In the genomic region with DNA sequence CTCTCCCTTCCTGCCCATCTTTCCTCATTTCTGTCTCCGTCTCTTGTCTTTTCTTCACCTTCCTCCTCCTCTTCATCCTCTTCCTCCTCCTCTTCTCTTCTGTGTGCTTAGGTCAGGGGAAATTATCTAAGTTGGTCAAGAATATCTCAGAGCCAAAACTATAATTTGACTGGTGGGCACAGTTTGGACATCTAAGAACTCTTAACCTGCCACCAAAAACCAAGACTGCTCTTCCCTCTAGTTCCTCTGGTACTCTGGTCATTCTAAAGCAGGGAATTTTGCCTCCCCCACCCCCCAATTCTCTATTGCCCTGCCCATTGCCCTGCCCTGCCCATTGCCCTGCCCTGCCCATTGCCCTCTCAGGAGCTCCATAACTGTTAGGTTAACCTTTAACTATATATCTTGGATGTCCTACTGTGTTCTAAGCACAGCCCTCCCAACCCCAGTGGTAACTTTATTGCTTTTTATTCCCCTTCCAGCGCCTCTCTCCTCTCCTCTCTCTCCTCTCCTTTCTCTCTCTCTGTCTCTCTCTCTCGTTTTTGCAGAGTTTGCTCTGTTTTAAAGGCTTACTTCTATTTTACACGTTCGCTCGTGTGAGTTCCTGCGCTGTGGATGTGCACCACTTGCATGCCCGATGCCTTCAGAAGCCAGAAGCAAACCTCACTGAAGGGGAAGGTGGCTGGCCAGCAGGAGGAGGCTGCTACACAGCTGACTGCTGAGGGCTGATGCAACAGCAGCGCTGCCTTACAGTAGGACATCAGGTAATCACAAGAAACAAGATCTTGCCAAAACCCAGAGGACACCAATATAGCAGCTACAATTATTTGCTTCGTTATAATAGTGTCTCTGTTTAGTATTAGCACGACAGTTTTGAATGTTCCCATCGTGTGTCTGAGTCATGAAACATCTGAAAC, we compare ENCODE assay signal across 21 mouse cellular contexts. TPM values are rescaled to one million over a fixed set of nuclear protein-coding genes. Genes with fewer than 3 reads are reported as not detected.
A peak's percentile ranks its signal among the peaks of the same experiment; 100 is the strongest.
DNase-seq lines count a peak whose midpoint lies in the region; ATAC-seq and TF ChIP-seq lines count a peak whose summit lies in the region.
"Had no signal": no experiment of that assay in that cellular context is flagged by ENCODE, and none has a peak within 500 bp of the region (broad histone marks: within the 10 kb centered on the region; RNA-seq: fewer than 3 reads in every experiment).

No protein-coding gene starts in this region.

- WGBS in intestine, embryonic 14.5 days: 64% methylated on average over 12 of the region's 12 CpGs
- 62% methylated on average over 12 of the region's 12 CpGs for WGBS in liver, postnatal 0 days (ENCODE audit: insufficient replicate concordance)
- 80% methylated on average over 12 of the region's 12 CpGs for WGBS in midbrain, embryonic 13.5 days

- H3K27me3 ChIP-seq in intestine, embryonic 14.5 days (replicated peaks; ENCODE audit: control insufficient read depth, insufficient read depth, low read length): no peaks in the 10 kb centered on the region
- H3K27me3 ChIP-seq in liver, postnatal 0 days (ENCODE audit: insufficient read depth, low read length): no peaks in the 10 kb centered on the region
- no peaks in the 10 kb centered on the region for H3K27me3 ChIP-seq in midbrain, embryonic 13.5 days
- H3K27me3 ChIP-seq: embryonic facial prominence, embryonic 13.5 days; limb, embryonic 12.5 days had no signal

- 0 out of 2 replicates have a peak, but pooled peaks have one; percentile 9 for TF ChIP-seq CTCF in liver, postnatal 0 days (IDR thresholded peaks at IDR 0.05; ENCODE audit: low read depth)

- TF ChIP-seq EP300 in liver, postnatal 0 days (IDR thresholded peaks at IDR 0.05; ENCODE audit: low read depth): no peak

- no peak overlapping the region for H3K27ac ChIP-seq in ES-E14 (ENCODE audit: insufficient read depth, low read depth, low read length, poor library complexity, severe bottlenecking)
- no peak overlapping the region for H3K27ac ChIP-seq in intestine, embryonic 14.5 days (ENCODE audit: low read depth)
- no peak overlapping the region for H3K27ac ChIP-seq in liver, postnatal 0 days (ENCODE audit: low read depth)
- H3K27ac ChIP-seq in midbrain, embryonic 13.5 days: no peak overlapping the region
- H3K27ac ChIP-seq: embryonic facial prominence, embryonic 13.5 days; hindbrain, embryonic 10.5 days; hindbrain, postnatal 0 days; limb, embryonic 12.5 days had no signal

- in situ Hi-C loops in ES-E14 (cut with MboI; ENCODE audit: low sequenced_read_pairs in 2 of 2, unreplicated experiment in 2 of 2): no loop called here

- intact Hi-C loops in heart, postnatal 14 days (cut with DNase I): no loop called here

- no peak for ATAC-seq in intestine, embryonic 14.5 days (replicated peaks; ENCODE audit: low FRiP score, low TSS enrichment, low read depth)
- ATAC-seq in liver, postnatal 0 days: no peak
- ATAC-seq in erythroid progenitor cell, adult 5-6 weeks (replicated peaks; ENCODE audit: low FRiP score, poor library complexity, severe bottlenecking): no peak
- ATAC-seq in midbrain, embryonic 13.5 days: no peak
- ATAC-seq: forebrain, embryonic 16.5 days; hindbrain, postnatal 0 days had no signal

- DNase-seq in 3T3-L1 (ENCODE audit: low read depth, low spot score): peak; percentile 47
- DNase-seq in ES-E14 (ENCODE audit: low read depth, low spot score): no peak
- DNase-seq in intestine, embryonic 14.5 days (ENCODE audit: low spot score): peak; percentile 54
- no peak for DNase-seq in liver, postnatal 0 days
- no peak for DNase-seq in heart, postnatal 14 days
- DNase-seq in layer of hippocampus, postnatal 14 days (ENCODE audit: low spot score in 2 of 2): no peak
- DNase-seq: B cell, adult 2 months; cerebellum, adult 9-11 months; kidney, adult 9 months; kidney, postnatal 25 days; lung, adult 18-20 months; lung, postnatal 14 days; right cerebral cortex, postnatal 4 days; thymus, postnatal 25 days had no signal

- H3K9ac ChIP-seq in ES-E14 (ENCODE audit: insufficient read depth, low read depth, low read length, poor library complexity, severe bottlenecking): peak overlapping the region; percentile 9; the same call in 1 of the 2 replicates
- H3K9ac ChIP-seq in intestine, embryonic 14.5 days (ENCODE audit: low read length): no peak overlapping the region
- H3K9ac ChIP-seq in liver, postnatal 0 days (replicated peaks): no peak overlapping the region
- no peak overlapping the region for H3K9ac ChIP-seq in midbrain, embryonic 13.5 days (replicated peaks)
- H3K9ac ChIP-seq: embryonic facial prominence, embryonic 13.5 days; limb, embryonic 12.5 days had no signal

- H3K9me3 ChIP-seq in ES-E14 (ENCODE audit: control insufficient read depth, insufficient read depth, low read depth, low read length): no peaks in the 10 kb centered on the region
- no peaks in the 10 kb centered on the region for H3K9me3 ChIP-seq in intestine, embryonic 14.5 days (ENCODE audit: control insufficient read depth, low read length)
- H3K9me3 ChIP-seq in liver, postnatal 0 days (ENCODE audit: low read length): no peaks in the 10 kb centered on the region
- no peaks in the 10 kb centered on the region for H3K9me3 ChIP-seq in midbrain, embryonic 13.5 days
- H3K9me3 ChIP-seq: embryonic facial prominence, embryonic 13.5 days; hindbrain, embryonic 10.5 days; limb, embryonic 12.5 days had no signal

- H3K36me3 ChIP-seq in ES-E14 (ENCODE audit: control insufficient read depth, insufficient read depth, low read length, poor library complexity, severe bottlenecking): no peaks in the 10 kb centered on the region
- no peaks in the 10 kb centered on the region for H3K36me3 ChIP-seq in intestine, embryonic 14.5 days (ENCODE audit: control insufficient read depth, insufficient read depth, low read length)
- H3K36me3 ChIP-seq in liver, postnatal 0 days (replicated peaks; ENCODE audit: insufficient read depth, low read length): no peaks in the 10 kb centered on the region
- no peaks in the 10 kb centered on the region for H3K36me3 ChIP-seq in midbrain, embryonic 13.5 days
- H3K36me3 ChIP-seq: embryonic facial prominence, embryonic 13.5 days; hindbrain, embryonic 10.5 days; limb, embryonic 12.5 days had no signal

- H3K4me1 ChIP-seq in ES-E14 (ENCODE audit: control insufficient read depth in 2 of 2, insufficient read depth in 2 of 2, low read length in 2 of 2, poor library complexity in 1 of 2): peaks cover 0 to 2% of the 10 kb centered on the region in 2 experiments; a peak in 2 of 4 replicates
- no peaks in the 10 kb centered on the region for H3K4me1 ChIP-seq in intestine, embryonic 14.5 days (replicated peaks; ENCODE audit: control insufficient read depth, insufficient read depth, low read length)
- H3K4me1 ChIP-seq in liver, postnatal 0 days (ENCODE audit: insufficient read depth): no peaks in the 10 kb centered on the region
- H3K4me1 ChIP-seq in midbrain, embryonic 13.5 days (replicated peaks): no peaks in the 10 kb centered on the region
- H3K4me1 ChIP-seq: embryonic facial prominence, embryonic 13.5 days; hindbrain, embryonic 10.5 days; limb, embryonic 12.5 days had no signal

- H3K4me2 ChIP-seq in intestine, embryonic 14.5 days (ENCODE audit: low read length): 0 out of 2 replicates have a peak overlapping the region, but pooled peaks have one; percentile 8
- H3K4me2 ChIP-seq in liver, postnatal 0 days (ENCODE audit: low read depth, low read length): no peak overlapping the region
- no peak overlapping the region for H3K4me2 ChIP-seq in midbrain, embryonic 13.5 days (replicated peaks)
- H3K4me2 ChIP-seq: embryonic facial prominence, embryonic 13.5 days; limb, embryonic 12.5 days had no signal

- peak overlapping the region in 1 of 2 experiments; percentile 25; a peak in 1 of 4 replicates for H3K4me3 ChIP-seq in ES-E14 (ENCODE audit: insufficient read depth in 1 of 2, low read depth in 1 of 2, low read length in 2 of 2, poor library complexity in 1 of 2, severe bottlenecking in 1 of 2)
- no peak overlapping the region for H3K4me3 ChIP-seq in intestine, embryonic 14.5 days (ENCODE audit: low read depth, low read length)
- H3K4me3 ChIP-seq in liver, postnatal 0 days (ENCODE audit: low read depth, low read length): no peak overlapping the region
- H3K4me3 ChIP-seq in midbrain, embryonic 13.5 days (replicated peaks): no peak overlapping the region
- H3K4me3 ChIP-seq: embryonic facial prominence, embryonic 13.5 days; hindbrain, embryonic 10.5 days; limb, embryonic 12.5 days had no signal

TF ChIP-seq in ES-E14, 5 proteins besides CTCF, POLR2A, EP300 and RAD21:
- TF ChIP-seq ZNF384 (IDR thresholded peaks at IDR 0.05; ENCODE audit: low read depth, low read length) (no peak), MAFK (IDR thresholded peaks at IDR 0.05; ENCODE audit: insufficient read depth, low read depth, low read length) (no peak), CHD2 (IDR thresholded peaks at IDR 0.05; ENCODE audit: low read depth, low read length) (no peak), ZC3H11A (IDR thresholded peaks at IDR 0.05; ENCODE audit: borderline replicate concordance, low read depth, low read length) (no peak), HCFC1 (IDR thresholded peaks at IDR 0.05; ENCODE audit: borderline replicate concordance, insufficient read depth, low read length) (no peak)
TF ChIP-seq in ES-E14: peak in this region for 0.

RNA-seq across cellular contexts. Expression of a gene that starts 6.9 kb away (rescaled TPM):
- total RNA-seq in ES-E14 (2012; rRNA removed): 138 and 161 TPM in 2 replicates
- polyA plus RNA-seq in intestine, embryonic 14.5 days (2014; fragmentation: Nextera tagmentation; extraction: Ambion mirVana): 88.7 and 91.9 TPM in 2 replicates
- polyA plus RNA-seq in liver, postnatal 0 days (2015; fragmentation: Nextera tagmentation; extraction: Ambion mirVana): 12.7 and 13.7 TPM in 2 replicates
- total RNA-seq in erythroid progenitor cell, adult 5-6 weeks (2015; ENCODE audit: low replicate concordance): 216 and 231 TPM in 2 replicates
- total RNA-seq in erythroid progenitor cell, adult 5-6 weeks (2017; ENCODE audit: low replicate concordance): 270 and 327 TPM in 2 replicates
- total RNA-seq in heart, postnatal 14 days (2021): 10 to 100 TPM; 59.8 to 67.0 TPM
- 10 to 100 TPM; 80.6 to 82.6 TPM for total RNA-seq in layer of hippocampus, postnatal 14 days (2021)
- 66.2 and 67.6 TPM in 2 replicates for polyA plus RNA-seq in midbrain, embryonic 13.5 days (2015; fragmentation: Nextera tagmentation; extraction: Ambion mirVana)

RNA-seq across cellular contexts. Expression of a gene that starts 58.3 kb away (rescaled TPM):
- total RNA-seq in ES-E14 (2012; rRNA removed): 21.5 and 23.6 TPM in 2 replicates
- 41.0 and 43.4 TPM in 2 replicates for polyA plus RNA-seq in intestine, embryonic 14.5 days (2014; fragmentation: Nextera tagmentation; extraction: Ambion mirVana)
- polyA plus RNA-seq in liver, postnatal 0 days (2015; fragmentation: Nextera tagmentation; extraction: Ambion mirVana): 4.6 and 5.1 TPM in 2 replicates
- 53.7 and 59.1 TPM in 2 replicates for total RNA-seq in erythroid progenitor cell, adult 5-6 weeks (2015; ENCODE audit: low replicate concordance)
- total RNA-seq in erythroid progenitor cell, adult 5-6 weeks (2017; ENCODE audit: low replicate concordance): 32.6 and 50.2 TPM in 2 replicates
- total RNA-seq in heart, postnatal 14 days (2021): 10 to 100 TPM; 22.7 to 27.1 TPM
- total RNA-seq in layer of hippocampus, postnatal 14 days (2021): 10 to 100 TPM; 16.9 to 17.8 TPM
- 26.3 and 27.0 TPM in 2 replicates for polyA plus RNA-seq in midbrain, embryonic 13.5 days (2015; fragmentation: Nextera tagmentation; extraction: Ambion mirVana)

Comparison
In these comparisons a context has a peak if more than half of its experiments do, and no peak if none do; other contexts are left out.
1. DNase-seq: peak in 3T3-L1 (single experiment) and intestine, embryonic 14.5 days (single experiment); none in ES-E14 (single experiment), liver, postnatal 0 days (single experiment), heart, postnatal 14 days (0 of 2) and layer of hippocampus, postnatal 14 days (0 of 2).